Mouse (Mus musculus): ENCODE data around the gene Eml5. TPM values are rescaled to one million over a fixed set of nuclear protein-coding genes. Genes with fewer than 3 reads are reported as not detected.
A peak's percentile ranks its signal among the peaks of the same experiment; 100 is the strongest.

The Eml5 gene
- total RNA-seq (2015; ENCODE audit: low replicate concordance): 0.36 and 3.8 TPM in 2 replicates
- 0.45 and 4.0 TPM in 2 replicates for total RNA-seq (2017; ENCODE audit: low replicate concordance)

- ATAC-seq (replicated peaks; ENCODE audit: low FRiP score, poor library complexity, severe bottlenecking): peak; percentile 83
Measured at GRCm38 (mm10) chr12:98900881-98901801, at the start of gene Eml5. Gene Eml5 (minus strand): TSS chr12:98901484.

- no peak for ATAC-seq (replicated peaks; ENCODE audit: low FRiP score, poor library complexity, severe bottlenecking)
Measured at GRCm38 (mm10) chr12:98932856-98933255, 31.6 kb upstream of the Eml5 start.

GRCm38 (mm10) chr12:98932441-98932840, 31.2 kb upstream of the Eml5 start:
- ATAC-seq (replicated peaks; ENCODE audit: low FRiP score, poor library complexity, severe bottlenecking): no peak

GRCm38 (mm10) chr12:98931174-98931573, 29.9 kb upstream of the Eml5 start:
- ATAC-seq (replicated peaks; ENCODE audit: low FRiP score, poor library complexity, severe bottlenecking): no peak

- ATAC-seq (replicated peaks; ENCODE audit: low FRiP score, poor library complexity, severe bottlenecking): peak; percentile 49; the same call in 1 of the 2 replicates
Measured at GRCm38 (mm10) chr12:98920194-98920991, 19.1 kb upstream of the Eml5 start, which contains the start of gene Ttc8. Gene Ttc8 (plus strand): TSS chr12:98920574.

- ATAC-seq (replicated peaks; ENCODE audit: low FRiP score, poor library complexity, severe bottlenecking): no peak
Measured at GRCm38 (mm10) chr12:98910096-98910495, 8.8 kb upstream of the Eml5 start.

GRCm38 (mm10) chr12:98905466-98905865, 4.2 kb upstream of the Eml5 start:
- ATAC-seq (replicated peaks; ENCODE audit: low FRiP score, poor library complexity, severe bottlenecking): no peak

- ATAC-seq (replicated peaks; ENCODE audit: low FRiP score, poor library complexity, severe bottlenecking): no peak
Measured at GRCm38 (mm10) chr12:98900341-98900880, 873 bp downstream of the Eml5 start.

GRCm38 (mm10) chr12:98899676-98900075, 1.6 kb downstream of the Eml5 start:
- no peak for ATAC-seq (replicated peaks; ENCODE audit: low FRiP score, poor library complexity, severe bottlenecking)

- ATAC-seq (replicated peaks; ENCODE audit: low FRiP score, poor library complexity, severe bottlenecking): no peak
Measured at GRCm38 (mm10) chr12:98896761-98897160, 4.5 kb downstream of the Eml5 start.

GRCm38 (mm10) chr12:98884515-98884914, 16.8 kb downstream of the Eml5 start:
- no peak for ATAC-seq (replicated peaks; ENCODE audit: low FRiP score, poor library complexity, severe bottlenecking)

GRCm38 (mm10) chr12:98881796-98882195, 19.5 kb downstream of the Eml5 start:
- ATAC-seq (replicated peaks; ENCODE audit: low FRiP score, poor library complexity, severe bottlenecking): no peak

- no peak for ATAC-seq (replicated peaks; ENCODE audit: low FRiP score, poor library complexity, severe bottlenecking)
Measured at GRCm38 (mm10) chr12:98878693-98879092, 22.6 kb downstream of the Eml5 start.

GRCm38 (mm10) chr12:98875216-98875615, 26.1 kb downstream of the Eml5 start:
- ATAC-seq (replicated peaks; ENCODE audit: low FRiP score, poor library complexity, severe bottlenecking): no peak

GRCm38 (mm10) chr12:98872836-98873235, 28.4 kb downstream of the Eml5 start:
- no peak for ATAC-seq (replicated peaks; ENCODE audit: low FRiP score, poor library complexity, severe bottlenecking)

GRCm38 (mm10) chr12:98863436-98863835, 37.8 kb downstream of the Eml5 start:
- ATAC-seq (replicated peaks; ENCODE audit: low FRiP score, poor library complexity, severe bottlenecking): no peak

- no peak for ATAC-seq (replicated peaks; ENCODE audit: low FRiP score, poor library complexity, severe bottlenecking)
Measured at GRCm38 (mm10) chr12:98860316-98860715, 41.0 kb downstream of the Eml5 start.

GRCm38 (mm10) chr12:98850767-98851166, 50.5 kb downstream of the Eml5 start:
- ATAC-seq (replicated peaks; ENCODE audit: low FRiP score, poor library complexity, severe bottlenecking): no peak

GRCm38 (mm10) chr12:98844774-98845173, 56.5 kb downstream of the Eml5 start:
- ATAC-seq (replicated peaks; ENCODE audit: low FRiP score, poor library complexity, severe bottlenecking): no peak

- ATAC-seq (replicated peaks; ENCODE audit: low FRiP score, poor library complexity, severe bottlenecking): no peak
Measured at GRCm38 (mm10) chr12:98840135-98840534, 61.1 kb downstream of the Eml5 start.

Data from erythroid progenitor cell, adult 5-6 weeks (primary cell).